Mouse (Mus musculus): ENCODE measurements around the gene Tmem106a. TPM values are rescaled to one million over a fixed set of nuclear protein-coding genes. Genes with fewer than 3 reads are reported as not detected.

The Tmem106a gene
- total RNA-seq, 2 experiments from 2014 or later = 10.9 to 11.1 TPM

GRCm38 (mm10) chr11:101635660-101636059, 53.6 kb downstream of the Tmem106a start:
- DNase-seq = no peak

DNA sequence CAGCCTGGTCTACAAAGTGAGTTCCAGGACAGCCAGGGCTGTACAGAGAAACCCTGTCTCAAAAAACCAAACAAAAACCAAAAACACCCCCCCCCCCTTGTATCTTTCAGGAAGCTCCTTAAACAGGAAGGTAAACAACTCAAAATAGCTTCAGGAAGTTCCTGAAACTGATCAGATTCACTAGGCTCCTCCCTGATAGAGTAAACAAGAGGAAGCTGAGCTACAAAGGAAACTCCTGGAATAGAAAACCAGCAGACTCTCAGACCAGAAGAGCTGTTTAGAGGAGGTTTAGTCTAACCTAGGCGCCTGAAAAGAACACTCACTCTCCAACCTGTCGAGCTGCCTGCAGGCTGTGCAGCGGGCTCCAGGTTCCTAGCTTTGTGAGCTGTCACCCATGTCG, 57.7 kb downstream of the Tmem106a start:
- no peak for DNase-seq

DNA sequence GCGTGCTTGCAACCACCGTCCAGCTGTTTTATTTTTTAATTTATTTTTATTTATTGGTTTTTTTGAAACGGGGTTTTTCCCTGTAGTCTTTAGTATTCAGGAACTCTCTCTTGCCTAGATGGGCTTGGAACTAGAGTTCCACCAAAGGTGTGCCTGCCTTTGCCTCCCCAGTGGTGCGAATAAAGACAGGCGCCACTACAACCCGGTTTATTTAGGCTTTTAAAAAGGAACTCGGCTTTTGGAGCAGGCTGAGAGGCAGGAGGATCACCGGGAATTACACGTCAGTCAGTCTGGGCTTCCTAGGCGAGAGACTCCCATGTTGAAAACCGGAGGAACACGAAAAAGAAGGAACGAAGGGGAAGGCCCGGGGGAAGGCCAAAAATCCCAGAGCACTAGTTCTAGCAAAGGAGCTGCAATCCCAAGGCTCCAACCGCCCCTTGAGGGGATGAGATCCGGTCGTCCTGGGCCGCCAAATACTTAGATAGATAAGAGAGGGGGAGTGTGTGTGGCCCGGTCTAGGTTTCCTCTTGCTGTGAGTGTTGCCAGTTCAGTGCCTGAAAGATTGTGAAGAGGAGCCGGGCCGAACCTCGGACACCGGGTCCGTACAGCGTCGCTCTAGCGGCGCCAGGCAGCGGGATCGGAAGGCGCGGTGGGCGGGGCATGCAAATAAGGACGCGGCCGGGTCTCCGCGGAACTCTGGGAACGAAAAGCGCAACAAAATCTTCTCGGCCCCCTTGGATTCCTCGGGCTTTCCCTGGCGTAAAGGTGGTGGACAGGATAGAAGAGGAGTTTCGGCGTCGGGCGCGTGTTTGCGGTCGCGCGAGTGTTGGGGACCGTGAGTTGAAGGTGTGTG, 59.0 kb downstream of the Tmem106a start:
- peak; percentile 84 to 85 for DNase-seq

Other genes starting within 250 kb of the Tmem106a start
- gene G6pc, start 214.7 kb upstream of the Tmem106a start, total RNA-seq (2021) = 1 to 10 TPM; 2.9 to 6.4 TPM
- 10 to 100 TPM; 30.1 to 35.2 TPM for gene Aarsd1, start 164.6 kb upstream of the Tmem106a start, total RNA-seq (2021)
- 1 to 10 TPM; 2.6 to 5.6 TPM for gene Gm27029, start 157.4 kb upstream of the Tmem106a start, total RNA-seq (2021)
- gene Rundc1, start 157.2 kb upstream of the Tmem106a start, total RNA-seq (2021) = 10 to 100 TPM; 24.1 to 26.7 TPM
- gene Ptges3l, start 156.9 kb upstream of the Tmem106a start, total RNA-seq (2021) = 1 to 10 TPM; 2.6 to 3.4 TPM
- gene Rpl27, start 139.9 kb upstream of the Tmem106a start, total RNA-seq (2021) = 10 to 100 TPM; 77.7 to 94.3 TPM
- gene Ifi35, start 133.8 kb upstream of the Tmem106a start, total RNA-seq (2021) = 10 to 100 TPM; 39.1 to 41.8 TPM
- gene Rnd2, start 117.2 kb upstream of the Tmem106a start, total RNA-seq (2021) = 10 to 100 TPM; 10.2 to 11.6 TPM
- gene Vat1, start 116.0 kb upstream of the Tmem106a start, total RNA-seq (2021) = 100 to 1,000 TPM; 123 to 141 TPM
- 1 to 10 TPM; 2.4 to 2.9 TPM for gene Brca1, start 30.3 kb upstream of the Tmem106a start, total RNA-seq (2021)
- gene Nbr1, start 30.1 kb upstream of the Tmem106a start, total RNA-seq (2021) = 100 to 1,000 TPM; 128 to 134 TPM
- gene Gm11634, start 17.0 kb downstream of the Tmem106a start, total RNA-seq (2021) = not detected
- 10 to 100 TPM; 24.0 to 31.6 TPM for gene Rdm1, start 45.0 kb downstream of the Tmem106a start, total RNA-seq (2021)
- 10 to 100 TPM; 11.4 to 12.5 TPM for gene Arl4d, start 83.3 kb downstream of the Tmem106a start, total RNA-seq (2021)
- 10 to 100 TPM; 23.9 to 25.7 TPM for gene Dhx8, start 150.7 kb downstream of the Tmem106a start, total RNA-seq (2021)
- 1 to 10 TPM; 1.2 to 3.0 TPM for gene Etv4, start 203.1 kb downstream of the Tmem106a start, total RNA-seq (2021)